Mouse (Mus musculus): ENCODE data around the gene Tmem186. TPM values are rescaled to one million over a fixed set of nuclear protein-coding genes. Genes with fewer than 3 reads are reported as not detected.

The Tmem186 gene
- polyA plus RNA-seq, 1 experiment from 2014 or later, result 22.8 TPM

Other genes starting within 250 kb of the Tmem186 start
- 0.19 TPM in 1 of 2 replicates, not detected in the other for gene Tmem114, start 212.6 kb downstream of the Tmem186 start, polyA plus RNA-seq (2016; fragmentation: Nextera tagmentation; extraction: Ambion mirVana)
- 24.0 and 26.0 TPM in 2 replicates for gene Mettl22, start 166.9 kb downstream of the Tmem186 start, polyA plus RNA-seq (2016; fragmentation: Nextera tagmentation; extraction: Ambion mirVana)
- gene Abat, start 124.3 kb downstream of the Tmem186 start, polyA plus RNA-seq (2016; fragmentation: Nextera tagmentation; extraction: Ambion mirVana), result 22.7 and 27.2 TPM in 2 replicates
- gene Pmm2, start within 50 bp of the Tmem186 start, polyA plus RNA-seq (2016; fragmentation: Nextera tagmentation; extraction: Ambion mirVana), result 45.3 and 48.9 TPM in 2 replicates
- 187 and 235 TPM in 2 replicates for gene Carhsp1, start 34.4 kb upstream of the Tmem186 start, polyA plus RNA-seq (2016; fragmentation: Nextera tagmentation; extraction: Ambion mirVana)
- not detected in 2 replicates for gene Gm5767, start 43.1 kb upstream of the Tmem186 start, polyA plus RNA-seq (2016; fragmentation: Nextera tagmentation; extraction: Ambion mirVana)
- 23.3 and 29.8 TPM in 2 replicates for gene Usp7, start 154.6 kb upstream of the Tmem186 start, polyA plus RNA-seq (2016; fragmentation: Nextera tagmentation; extraction: Ambion mirVana)
- 19.5 TPM in 2 replicates for gene 1810013L24Rik, start 192.4 kb upstream of the Tmem186 start, polyA plus RNA-seq (2016; fragmentation: Nextera tagmentation; extraction: Ambion mirVana)